Mouse (Mus musculus): ENCODE measurements around the gene Sdhd.
"Not testable (repeated sequence)": the region's sequence is repeated elsewhere in the genome, so short reads cannot be mapped to it uniquely, and the experiment has no call there.

Gene Sdhd

GRCm38 (mm10) chr9:50603189-50603997 lies at the start of gene Sdhd, which contains the start of gene Timm8b:
Sdhd (minus strand) TSS chr9:50603812.
Timm8b (plus strand) TSS chr9:50603910.
- peak; percentile 97 for DNase-seq (ENCODE audit: low spot score)

GRCm38 (mm10) chr9:50650503-50650902 lies 46.9 kb upstream of the Sdhd start:
- no peak for DNase-seq (ENCODE audit: low spot score)

- DNase-seq (ENCODE audit: low spot score), result no peak
These were observed 43.3 kb upstream of the Sdhd start for GRCm38 (mm10) chr9:50646826-50647370.

- DNase-seq (ENCODE audit: low spot score), result no peak
These were observed 30.7 kb upstream of the Sdhd start for GRCm38 (mm10) chr9:50634270-50634669.

- peak; percentile 26 for DNase-seq (ENCODE audit: low spot score)
These were observed 29.4 kb upstream of the Sdhd start for GRCm38 (mm10) chr9:50633059-50633458.

GRCm38 (mm10) chr9:50632016-50632688 lies 28.5 kb upstream of the Sdhd start:
- no peak for DNase-seq (ENCODE audit: low spot score)

- not testable (repeated sequence) for DNase-seq (ENCODE audit: low spot score)
These were observed 27.3 kb upstream of the Sdhd start for GRCm38 (mm10) chr9:50630903-50631302.

GRCm38 (mm10) chr9:50617794-50618330 lies 14.2 kb upstream of the Sdhd start:
- no peak for DNase-seq (ENCODE audit: low spot score)

- DNase-seq (ENCODE audit: low spot score), result peak; percentile 94
These were observed 13.4 kb upstream of the Sdhd start, which contains the start of the genes Pih1d2 and Nkapd1 for GRCm38 (mm10) chr9:50616766-50617603. Pih1d2 (plus strand) TSS chr9:50617321. Nkapd1 (minus strand) TSS chr9:50617464.

- DNase-seq (ENCODE audit: low spot score), result no peak
These were observed 12.5 kb upstream of the Sdhd start for GRCm38 (mm10) chr9:50616161-50616560.

- DNase-seq (ENCODE audit: low spot score), result no peak
These were observed 8.5 kb upstream of the Sdhd start for GRCm38 (mm10) chr9:50612115-50612514.

GRCm38 (mm10) chr9:50604338-50604737 lies 726 bp upstream of the Sdhd start:
- DNase-seq (ENCODE audit: low spot score), result no peak

- no peak for DNase-seq (ENCODE audit: low spot score)
These were observed 349 bp upstream of the Sdhd start for GRCm38 (mm10) chr9:50603998-50604324.

GRCm38 (mm10) chr9:50602055-50602845 lies 1.4 kb downstream of the Sdhd start:
- no peak for DNase-seq (ENCODE audit: low spot score)

GRCm38 (mm10) chr9:50601536-50601935 lies 2.1 kb downstream of the Sdhd start:
- DNase-seq (ENCODE audit: low spot score), result no peak

- no peak for DNase-seq (ENCODE audit: low spot score)
These were observed 6.6 kb downstream of the Sdhd start for GRCm38 (mm10) chr9:50596973-50597372.

- no peak for DNase-seq (ENCODE audit: low spot score)
These were observed 8.7 kb downstream of the Sdhd start for GRCm38 (mm10) chr9:50594794-50595417.

- no peak for DNase-seq (ENCODE audit: low spot score)
These were observed 10.1 kb downstream of the Sdhd start for GRCm38 (mm10) chr9:50593544-50593943.

- no peak for DNase-seq (ENCODE audit: low spot score)
These were observed 10.7 kb downstream of the Sdhd start for GRCm38 (mm10) chr9:50592955-50593354.

- no peak for DNase-seq (ENCODE audit: low spot score)
These were observed 12.6 kb downstream of the Sdhd start for GRCm38 (mm10) chr9:50590856-50591518.
